Mouse (Mus musculus) fat pad, adult 2 months (tissue): Measurements from ENCODE around the gene Lss.

Experiments used
- DNase-seq: peaks from one replicate; pipeline ENCODE4 v3.0.0-alpha.2; 2011; ENCODE audit warnings: low read depth, low spot score; ENCODE audit errors: extremely low read depth

The Lss gene

DNA sequence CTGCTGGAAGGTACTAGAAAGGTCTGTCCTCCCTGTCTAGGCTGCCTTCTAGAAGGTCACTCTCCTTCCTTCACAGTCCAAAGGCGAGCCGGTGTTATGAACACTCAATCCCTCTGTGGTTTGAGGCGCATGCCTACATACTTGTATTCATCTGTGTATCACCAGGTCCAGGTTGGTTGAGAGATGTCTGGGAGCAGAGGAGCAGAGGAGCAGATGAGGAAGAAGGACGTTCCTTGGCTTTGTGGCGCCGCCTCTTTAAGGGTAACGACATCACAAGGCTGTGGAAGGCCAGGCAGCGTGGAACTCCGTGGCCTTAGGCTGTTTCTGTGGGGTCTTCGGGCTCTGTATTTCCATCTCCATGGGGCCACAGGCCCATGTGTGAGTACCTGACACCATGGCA lies 30.6 kb downstream of the Lss start, which contains the start of gene Spatc1l:
Gene Spatc1l (plus strand): TSS at position 301 of the 400 bp plus-strand sequence.
- no peak for DNase-seq

DNA sequence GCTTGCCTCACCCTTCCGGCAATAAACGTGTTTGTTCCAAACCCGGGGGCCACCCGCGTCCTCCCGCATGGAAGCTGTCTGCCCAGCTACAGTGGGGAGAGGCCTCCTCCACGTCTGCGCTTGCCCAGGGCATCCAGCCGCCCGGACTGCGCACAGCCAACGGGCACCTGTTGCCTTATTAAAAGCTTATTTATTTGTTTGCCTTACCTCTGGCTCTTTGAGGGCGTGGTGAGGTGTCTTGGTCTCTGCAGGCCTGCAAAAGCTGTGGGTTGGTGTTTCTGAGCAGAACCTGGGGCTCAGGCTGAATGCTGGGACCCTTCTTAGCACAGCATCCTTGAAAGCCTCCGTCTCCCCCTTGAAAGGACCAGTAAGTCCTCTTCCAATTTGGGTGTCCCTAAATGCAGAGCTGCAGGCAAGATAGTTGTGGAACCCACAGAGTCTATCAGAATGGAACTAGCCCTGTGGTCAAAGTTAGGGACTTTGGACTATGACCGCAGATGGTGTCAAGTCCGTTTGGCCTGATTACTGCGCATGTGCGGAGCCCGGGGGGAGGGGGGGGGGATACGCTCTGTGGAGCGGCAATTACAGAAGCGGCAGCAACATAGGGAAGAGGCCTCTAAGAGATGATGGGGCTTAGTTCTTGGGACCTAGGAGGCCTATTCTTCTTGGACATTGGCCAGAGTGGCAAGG lies 38.8 kb downstream of the Lss start:
- no peak for DNase-seq

DNA sequence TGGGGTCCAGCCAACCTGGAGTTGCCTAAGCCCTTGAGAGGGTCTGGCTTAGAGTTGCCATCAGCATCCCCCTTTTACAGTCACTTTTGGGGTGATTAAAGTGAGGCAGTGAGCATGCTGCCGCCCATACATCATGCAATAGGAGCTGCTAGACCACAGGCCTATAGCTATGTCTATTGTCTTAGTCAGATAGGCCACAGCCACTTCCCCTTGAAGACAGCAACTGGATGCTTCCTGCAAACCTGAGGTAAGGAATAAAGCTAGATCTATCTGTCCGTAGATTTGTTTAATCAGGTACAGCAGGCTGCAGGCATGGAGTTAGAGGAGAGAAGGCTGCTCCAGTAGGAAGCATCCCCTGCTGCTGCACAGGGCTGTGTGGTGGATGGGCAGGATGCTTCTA lies 39.7 kb downstream of the Lss start:
- no peak for DNase-seq

DNA sequence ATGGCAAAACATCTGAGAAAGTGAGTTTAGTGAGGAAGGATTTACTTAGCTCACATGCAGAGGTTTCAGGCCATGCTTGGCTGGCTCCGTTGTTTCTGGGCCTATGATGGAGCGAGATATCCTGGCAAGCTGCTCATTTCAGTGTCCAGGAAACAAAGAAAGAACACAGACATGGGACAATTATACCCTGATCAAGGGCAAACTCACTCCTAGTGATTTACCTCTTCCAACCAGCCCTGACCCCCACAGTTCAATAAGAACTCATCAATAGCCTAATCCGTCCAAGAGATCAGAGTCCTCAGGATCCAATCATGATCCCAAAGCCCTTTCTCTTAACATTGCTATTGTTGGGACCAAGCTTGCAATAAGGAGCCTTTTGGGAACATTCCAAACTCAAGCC lies 40.8 kb downstream of the Lss start:
- DNase-seq = no peak

DNA sequence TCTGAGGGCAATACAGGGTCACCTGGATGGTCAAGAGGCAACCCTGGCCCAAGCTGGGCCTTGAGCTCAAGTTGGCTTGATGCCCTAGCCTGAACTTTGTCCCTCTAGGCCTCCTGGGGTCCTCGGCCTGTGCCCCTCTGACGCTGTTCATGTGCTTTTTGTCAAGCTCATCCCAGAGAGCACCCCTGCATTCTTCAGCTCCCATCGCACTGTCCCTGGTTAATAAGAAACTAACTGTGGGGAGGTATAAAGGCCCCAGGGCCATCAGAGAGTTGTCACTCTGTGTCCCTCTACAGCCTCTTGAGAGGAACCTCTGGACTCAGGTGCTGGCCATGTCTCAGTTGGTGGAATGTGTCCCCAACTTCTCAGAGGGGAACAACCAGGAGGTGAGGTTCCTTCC lies 44.0 kb downstream of the Lss start, which contains the start of gene Ftcd:
Gene Ftcd (plus strand): TSS at position 275 of the 400 bp plus-strand sequence.
- no peak for DNase-seq

DNA sequence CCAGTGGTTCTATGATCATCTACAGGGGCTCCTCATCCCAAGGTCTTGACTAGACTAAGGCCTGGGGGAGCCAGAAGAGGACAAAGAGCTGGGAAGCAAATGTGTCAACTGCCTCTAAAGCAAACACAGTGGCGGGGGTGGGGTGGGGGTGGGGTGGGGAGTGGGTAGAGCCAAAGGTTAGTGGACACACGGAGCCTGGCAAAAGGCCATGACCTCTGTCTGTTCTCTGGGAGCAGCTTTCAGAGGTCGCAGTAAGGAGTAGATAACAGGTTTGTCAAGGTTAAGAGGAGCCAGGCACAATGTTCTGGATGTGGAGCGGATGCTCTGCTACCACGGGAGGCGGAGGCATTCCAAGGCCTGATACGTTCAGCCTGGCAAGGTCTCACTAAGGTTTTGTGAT lies 45.5 kb downstream of the Lss start:
- DNase-seq = no peak

DNA sequence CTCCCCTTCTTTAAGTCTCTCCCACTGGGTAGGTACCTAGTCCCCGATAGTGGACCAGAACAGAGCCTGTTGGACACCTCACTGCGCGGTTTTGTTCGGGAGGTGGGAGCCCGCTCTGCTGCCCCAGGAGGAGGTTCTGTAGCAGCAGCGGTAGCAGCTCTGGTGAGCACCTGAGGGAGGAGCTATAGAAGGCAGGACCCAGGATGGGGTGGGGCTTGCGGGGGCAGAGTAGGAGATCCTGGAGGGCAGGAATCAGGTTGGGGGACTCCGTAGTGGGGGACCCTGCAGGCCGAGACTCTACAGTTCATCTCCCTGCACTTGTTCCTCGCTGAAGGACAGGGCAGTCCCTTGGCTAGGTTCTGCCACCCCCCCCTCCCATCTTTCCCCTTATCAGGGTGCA lies 52.8 kb downstream of the Lss start:
- DNase-seq = no peak

DNA sequence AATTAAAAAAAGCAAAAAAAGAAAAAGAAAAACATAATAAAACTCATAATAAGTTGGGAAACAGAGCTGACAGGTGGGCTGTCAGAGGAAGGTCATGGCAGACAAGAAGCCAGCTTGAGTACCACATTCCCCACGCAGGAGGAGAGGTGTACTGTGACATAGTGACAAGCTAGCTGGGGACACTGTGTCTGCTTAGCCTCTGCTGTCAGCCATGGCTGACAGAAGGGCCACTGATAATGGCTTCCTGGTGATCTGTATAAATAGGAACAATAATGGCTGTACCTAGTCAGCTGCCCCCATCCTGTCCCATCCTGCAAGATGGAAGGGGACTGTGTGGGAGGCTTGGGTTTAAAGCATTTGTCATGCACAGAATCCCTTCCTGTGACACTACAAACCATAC lies 54.8 kb downstream of the Lss start:
- DNase-seq = no peak

DNA sequence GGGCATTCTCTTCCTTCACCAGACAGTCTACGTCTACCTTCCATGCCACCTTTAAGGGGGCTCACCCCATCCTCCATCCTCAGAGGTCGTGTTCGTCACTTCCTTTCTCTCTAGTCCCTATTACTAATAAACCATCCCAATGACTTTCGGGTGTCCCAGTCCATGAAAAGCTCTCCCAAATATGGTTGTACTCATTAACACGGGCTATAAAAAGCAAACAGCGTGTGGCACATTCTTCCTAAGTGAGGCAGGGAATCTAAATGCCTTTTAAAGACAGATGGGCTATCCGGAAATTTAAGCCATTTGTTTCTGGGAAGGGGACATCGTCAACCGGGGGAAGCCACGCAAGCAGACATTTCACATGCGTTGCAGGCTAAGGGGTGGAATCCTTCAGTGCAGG lies 58.8 kb downstream of the Lss start:
- no peak for DNase-seq

DNA sequence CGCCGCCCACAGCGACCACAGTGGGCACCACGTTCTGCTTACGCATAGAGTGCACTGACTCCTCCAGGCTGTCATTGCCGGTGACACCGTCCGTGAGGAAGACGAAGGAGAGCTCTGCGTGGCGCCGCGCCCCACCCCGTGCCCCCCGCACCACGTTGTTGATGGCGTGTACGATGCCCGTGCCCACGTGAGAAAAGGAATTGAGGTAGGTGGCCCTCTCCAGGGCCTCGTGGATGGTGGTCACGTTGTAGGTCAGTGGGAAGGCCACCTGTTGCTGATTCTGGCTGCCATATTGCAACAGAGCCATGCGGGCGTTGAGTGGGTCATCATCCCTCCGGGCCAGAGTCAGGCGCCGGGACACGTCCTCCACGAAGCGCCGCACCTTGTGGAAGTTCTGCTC lies 65.0 kb downstream of the Lss start:
- DNase-seq = no peak

DNA sequence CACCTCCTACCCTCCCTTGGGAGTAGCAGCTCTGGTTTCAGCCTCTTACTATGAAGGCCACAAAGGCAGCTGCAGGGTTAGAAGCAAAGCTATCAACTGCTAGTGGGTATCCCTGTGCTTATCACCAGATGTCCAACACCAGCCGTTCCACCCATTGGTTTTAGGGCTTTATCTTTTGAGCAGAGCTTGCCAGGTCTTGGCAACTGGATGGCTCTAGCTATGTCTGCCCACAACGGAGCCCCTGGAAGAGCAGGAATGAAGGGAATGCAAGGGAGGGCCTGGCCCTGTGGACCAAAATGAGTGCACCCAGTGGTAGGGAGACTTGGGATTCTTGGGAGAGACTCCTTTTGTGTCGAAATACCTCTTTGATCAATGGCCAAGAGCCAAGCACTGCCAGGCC lies 71.3 kb downstream of the Lss start:
- DNase-seq = no peak
